Mouse (Mus musculus): Measurements from ENCODE around the gene Wnt11.

The Wnt11 gene

DNA sequence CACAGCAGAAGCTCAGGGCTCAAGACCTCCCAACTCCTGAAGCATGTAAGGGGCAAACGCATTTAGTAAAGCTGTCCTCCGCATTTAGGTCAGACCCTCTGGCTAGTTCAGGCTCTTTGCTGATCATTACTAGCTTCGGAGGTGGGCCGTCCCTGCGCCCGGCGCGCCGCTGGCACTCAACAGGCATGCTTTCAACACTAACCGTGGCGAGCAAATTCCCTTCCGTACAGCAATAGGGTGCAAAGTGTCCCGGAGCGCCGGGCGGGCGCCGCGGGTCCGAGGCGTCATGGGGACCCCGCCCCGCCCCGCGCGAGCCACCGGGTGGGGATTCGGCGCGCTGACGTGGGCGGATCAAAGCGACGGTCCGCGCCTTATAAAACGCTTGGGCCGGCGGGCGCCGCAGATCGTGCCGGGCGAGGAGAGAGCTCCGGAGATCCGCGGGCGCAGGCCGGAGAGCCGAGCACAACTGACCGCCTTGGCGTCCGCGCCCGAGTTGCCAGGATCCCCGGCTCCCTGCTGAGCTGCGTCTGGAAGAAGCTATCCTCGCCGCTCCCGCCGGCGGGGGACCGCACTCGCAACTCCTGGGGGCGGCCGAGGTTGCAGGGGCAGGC is at the start of gene Wnt11:
Gene Wnt11, plus strand, starts transcription at position 402 of the 611 bp plus-strand sequence.
- no peak for ATAC-seq (ENCODE audit: insufficient number of reproducible peaks, low FRiP score, low TSS enrichment)

DNA sequence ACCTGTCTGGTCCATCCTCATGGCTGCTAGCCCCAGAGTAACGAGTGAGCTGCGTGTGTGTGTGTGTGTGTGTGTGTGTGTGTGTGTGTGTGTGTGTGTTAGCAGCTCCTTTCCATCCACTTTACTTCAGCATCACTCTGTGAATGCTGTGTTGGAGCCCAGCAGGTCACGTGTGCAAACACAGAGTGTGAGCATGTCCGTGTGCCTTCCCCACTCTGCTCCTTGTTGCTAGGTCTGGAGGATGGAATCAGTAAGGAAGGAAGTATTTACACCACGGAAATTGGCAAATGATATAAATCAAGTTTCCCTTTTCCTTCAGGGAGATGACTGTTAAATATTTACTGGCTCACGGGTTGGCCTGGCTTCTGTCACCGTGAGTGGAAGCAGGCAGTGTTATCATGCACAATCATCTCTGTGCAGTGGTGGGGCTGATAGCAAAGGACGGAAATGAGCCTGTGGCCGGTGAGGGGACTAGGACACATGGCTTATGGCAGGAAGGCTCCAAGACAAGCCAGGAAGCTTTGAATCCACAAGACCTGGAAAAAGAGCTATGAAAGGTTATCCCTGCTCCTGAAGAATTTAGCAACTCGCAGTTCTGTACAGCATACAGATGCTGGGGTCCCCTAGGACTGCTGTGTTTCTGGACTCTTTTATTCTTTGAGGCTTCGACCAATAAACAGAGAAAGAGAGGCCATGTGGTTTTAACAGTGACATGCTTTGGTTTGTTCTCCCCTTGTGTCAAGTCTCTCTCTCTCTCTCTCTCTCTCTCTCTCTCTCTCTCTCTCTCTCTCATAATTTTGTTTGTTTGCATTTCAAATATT is 47.9 kb upstream of the Wnt11 start:
- no peak for ATAC-seq (ENCODE audit: insufficient number of reproducible peaks, low FRiP score, low TSS enrichment)

DNA sequence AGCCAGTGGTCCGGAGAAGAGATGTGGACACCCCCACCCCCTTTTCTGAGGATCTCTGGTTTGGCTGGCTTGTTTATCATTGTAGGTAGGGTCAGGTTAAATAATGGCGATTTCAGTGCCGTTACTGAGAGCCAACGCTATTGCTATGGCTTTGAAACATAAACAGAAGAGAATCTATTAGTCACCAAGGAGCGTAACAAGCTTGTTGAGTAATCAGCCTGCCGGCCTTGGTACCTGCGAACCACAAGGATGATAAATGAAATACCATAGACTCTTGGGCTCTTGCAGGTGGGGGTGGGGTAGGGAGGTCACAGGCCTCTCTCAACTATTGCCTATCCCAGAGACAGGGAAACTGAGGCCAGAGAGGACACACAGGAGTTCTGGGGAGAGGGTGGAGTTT is 46.2 kb upstream of the Wnt11 start:
- ATAC-seq (ENCODE audit: insufficient number of reproducible peaks, low FRiP score, low TSS enrichment) = no peak

DNA sequence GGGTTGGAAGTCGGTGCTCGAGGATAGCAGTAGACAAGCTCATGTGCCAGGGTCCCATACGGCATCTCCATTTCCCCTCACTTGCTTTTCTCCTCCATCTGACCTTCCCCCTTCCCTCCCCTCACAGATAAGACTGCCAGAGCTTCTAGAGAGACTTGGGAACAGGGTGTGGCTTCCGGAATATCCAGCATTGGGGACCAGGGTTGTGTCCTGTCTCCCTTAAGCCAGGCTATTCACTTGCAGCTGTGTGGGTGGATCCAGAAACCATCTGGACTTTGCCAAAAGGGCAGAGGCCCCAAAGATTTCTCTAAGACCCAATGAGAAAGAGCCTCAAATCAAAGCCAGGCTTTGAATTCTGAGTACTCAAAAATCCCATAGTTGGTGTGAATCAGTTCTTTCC is 45.8 kb upstream of the Wnt11 start:
- no peak for ATAC-seq (ENCODE audit: insufficient number of reproducible peaks, low FRiP score, low TSS enrichment)

DNA sequence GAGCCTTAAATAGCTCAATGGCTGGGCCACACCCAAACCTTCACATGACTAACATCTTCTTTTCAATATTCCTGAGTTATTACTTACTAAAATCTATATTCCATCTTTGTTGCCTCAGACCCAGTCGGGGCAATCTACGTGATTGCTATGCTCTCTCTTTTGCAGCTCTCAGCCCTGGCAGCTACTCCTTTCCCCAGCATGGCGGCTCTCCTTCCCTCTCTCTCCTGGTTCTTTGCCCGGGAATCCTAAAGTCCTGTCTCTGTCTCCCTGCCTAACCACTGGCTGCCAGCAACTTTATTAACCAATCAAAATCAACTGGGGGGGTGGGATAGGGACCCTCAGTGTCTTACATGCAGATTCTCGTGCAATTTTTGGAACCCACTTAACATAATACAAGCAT is 43.0 kb upstream of the Wnt11 start:
- no peak for ATAC-seq (ENCODE audit: insufficient number of reproducible peaks, low FRiP score, low TSS enrichment)

DNA sequence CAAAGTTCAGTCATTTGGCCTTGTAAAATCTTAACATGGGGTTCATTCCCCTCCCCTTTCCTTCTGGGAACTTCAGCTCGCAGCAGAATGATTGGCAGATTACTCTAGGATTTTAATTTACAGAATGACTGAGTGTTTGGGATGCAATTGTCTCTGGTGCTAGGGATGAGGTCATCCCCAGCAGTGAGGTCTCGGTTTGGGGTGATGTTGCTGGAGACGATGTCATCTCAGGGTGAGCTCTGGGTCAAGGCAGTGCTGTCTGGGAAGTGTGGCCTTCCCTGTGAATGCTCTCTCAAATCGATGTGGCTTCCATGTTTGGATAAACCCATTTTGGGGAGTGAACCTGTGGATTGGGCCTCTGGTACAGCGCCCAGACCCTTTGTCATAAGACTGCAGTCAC is 41.1 kb upstream of the Wnt11 start:
- no peak for ATAC-seq (ENCODE audit: insufficient number of reproducible peaks, low FRiP score, low TSS enrichment)

DNA sequence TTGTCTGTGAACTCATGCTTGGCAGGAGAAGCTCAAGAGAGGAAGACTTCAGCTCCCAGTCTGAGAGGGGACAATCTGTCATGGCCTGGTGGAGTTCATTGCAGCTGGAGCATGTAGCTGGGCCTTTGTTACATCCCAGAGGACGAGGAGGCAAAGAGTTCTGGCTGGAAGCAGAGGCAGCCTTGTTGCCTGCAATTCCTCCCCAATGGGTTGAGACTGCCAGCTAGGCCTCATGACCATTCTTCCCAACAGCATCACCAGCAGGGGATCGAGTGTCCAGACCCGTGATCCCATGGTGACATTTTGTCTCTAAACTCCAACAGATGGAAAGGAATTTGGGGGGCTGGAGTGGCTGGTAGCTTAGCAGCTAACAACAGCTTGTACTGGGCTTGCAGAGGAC is 40.5 kb upstream of the Wnt11 start:
- ATAC-seq (ENCODE audit: insufficient number of reproducible peaks, low FRiP score, low TSS enrichment) = no peak

DNA sequence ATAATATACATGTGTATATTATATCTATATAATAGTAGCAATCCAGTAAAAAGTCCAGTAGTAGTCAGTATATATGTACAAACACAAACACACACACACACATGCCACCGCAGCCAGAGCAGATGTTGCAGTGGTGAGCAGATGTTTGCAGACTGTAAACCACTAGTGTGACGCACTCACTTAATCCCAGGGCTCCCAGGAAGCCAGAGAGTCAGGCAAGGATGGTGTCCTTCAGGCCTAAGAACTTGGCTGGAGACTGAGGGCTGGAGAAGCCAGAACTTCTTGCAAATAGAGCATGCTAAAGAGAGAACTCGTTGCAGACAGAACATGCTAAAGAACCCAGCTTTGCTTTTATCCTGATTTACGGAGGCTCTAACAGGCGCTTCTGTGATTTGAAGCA is 39.3 kb upstream of the Wnt11 start:
- no peak for ATAC-seq (ENCODE audit: insufficient number of reproducible peaks, low FRiP score, low TSS enrichment)

DNA sequence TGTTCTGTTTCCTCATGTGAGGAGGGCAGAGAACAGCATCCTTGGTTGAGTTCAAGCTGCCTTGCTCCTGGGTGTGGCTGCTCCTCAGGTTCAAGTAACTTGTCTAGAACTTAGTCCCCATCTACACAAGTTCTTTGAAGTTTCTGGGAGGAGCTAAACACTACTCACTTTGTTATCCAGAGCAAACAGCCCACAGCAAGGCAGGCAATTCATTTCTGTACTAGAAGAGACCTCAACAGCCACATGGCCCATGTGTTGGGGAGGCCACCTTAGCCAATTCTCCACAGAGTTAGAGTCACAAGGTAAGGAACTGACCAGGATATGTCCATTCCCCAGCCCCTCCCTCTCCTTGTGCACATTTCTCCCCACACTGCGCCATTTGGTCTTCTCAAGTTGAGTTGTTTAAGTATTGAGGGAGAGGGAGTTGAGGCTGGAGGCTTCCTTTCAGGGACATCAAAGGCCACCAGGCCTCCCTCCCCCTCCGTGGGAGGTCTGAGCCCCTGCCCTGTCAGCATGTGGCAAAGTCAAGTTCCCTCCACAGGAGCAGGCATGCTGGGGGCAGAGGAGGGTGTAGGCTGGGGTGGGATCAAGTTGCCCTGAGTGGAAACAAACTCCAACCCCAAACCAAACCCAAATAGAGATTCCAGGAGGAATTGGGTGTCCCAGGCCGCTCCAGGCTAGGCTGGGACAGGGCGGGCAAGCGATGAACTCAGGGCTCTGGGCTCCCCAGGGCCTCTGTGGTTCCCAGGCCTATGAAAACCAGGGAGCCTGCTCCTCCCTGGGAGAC is 37.4 kb upstream of the Wnt11 start:
- no peak for ATAC-seq (ENCODE audit: insufficient number of reproducible peaks, low FRiP score, low TSS enrichment)

DNA sequence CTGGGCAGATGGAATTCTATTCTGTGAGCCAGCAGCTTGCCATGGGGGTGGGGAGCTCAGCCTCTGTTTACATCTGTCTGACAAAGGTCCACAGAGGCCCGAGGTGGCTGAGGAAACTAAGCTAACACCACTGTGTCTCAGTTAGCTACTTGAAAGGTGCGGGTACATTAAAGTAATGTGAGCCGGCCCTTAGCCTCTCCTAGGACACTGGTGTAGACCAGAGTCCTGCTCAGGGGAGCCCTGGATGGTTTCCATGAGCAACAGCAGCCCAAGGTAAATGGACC is 36.8 kb upstream of the Wnt11 start:
- no peak for ATAC-seq (ENCODE audit: insufficient number of reproducible peaks, low FRiP score, low TSS enrichment)

DNA sequence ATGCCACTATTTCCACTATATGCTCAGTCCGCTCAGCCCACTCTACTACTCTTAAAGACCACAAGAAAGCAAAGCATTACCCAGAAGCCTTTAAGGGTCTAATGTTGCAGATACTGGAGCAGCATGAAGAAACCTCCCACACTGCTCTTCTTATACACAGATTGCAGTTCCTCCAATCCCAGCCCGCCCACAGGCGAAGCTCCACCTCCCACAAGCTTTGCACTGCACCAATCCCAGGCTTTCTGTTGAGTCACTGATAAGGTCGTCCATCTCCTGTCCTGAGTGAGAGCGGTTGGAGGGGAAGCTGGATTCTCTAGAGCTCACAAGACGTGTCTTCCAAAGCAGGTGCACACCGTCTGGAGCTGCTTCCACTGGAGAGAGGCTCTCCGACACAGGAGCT is 34.5 kb upstream of the Wnt11 start:
- no peak for ATAC-seq (ENCODE audit: insufficient number of reproducible peaks, low FRiP score, low TSS enrichment)

DNA sequence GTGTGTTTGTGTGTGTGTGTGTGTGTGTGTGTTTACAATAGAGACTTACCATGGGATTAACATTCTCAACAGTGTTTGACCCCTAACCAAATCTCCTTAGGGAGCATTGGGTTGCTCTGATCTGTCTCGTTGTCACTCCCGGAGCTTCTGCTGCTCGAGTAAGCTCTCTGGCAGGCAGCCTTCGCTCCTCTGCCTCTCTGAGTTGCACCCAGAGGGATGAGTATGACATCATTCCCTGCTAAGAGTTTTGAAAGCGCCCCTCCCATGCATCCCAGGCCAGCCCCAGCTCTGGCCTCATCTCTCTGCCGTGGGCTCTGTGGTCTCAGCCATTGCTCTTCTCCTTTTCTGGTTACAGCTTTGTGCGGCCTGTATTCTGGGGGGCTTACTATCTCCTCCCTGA is 33.8 kb upstream of the Wnt11 start:
- no peak for ATAC-seq (ENCODE audit: insufficient number of reproducible peaks, low FRiP score, low TSS enrichment)

DNA sequence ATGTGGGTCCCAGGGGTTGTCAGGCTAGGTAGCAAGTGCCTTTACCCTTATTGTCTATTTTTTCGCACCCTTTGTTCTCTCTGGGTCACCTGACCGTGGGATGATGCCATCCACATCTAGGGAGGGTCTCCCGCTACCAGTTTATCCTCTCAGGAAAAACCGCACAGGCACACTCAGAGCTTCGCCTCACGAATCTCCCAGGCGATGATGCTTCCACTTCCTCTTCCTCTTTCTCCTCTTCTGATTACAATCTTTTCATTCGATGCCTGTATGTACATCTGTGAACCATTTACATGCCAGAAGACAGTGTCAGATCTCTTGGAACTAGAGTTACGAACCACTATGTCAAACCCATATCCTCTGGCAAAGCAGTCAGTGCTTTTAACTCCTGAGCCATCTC is 31.7 kb upstream of the Wnt11 start:
- no peak for ATAC-seq (ENCODE audit: insufficient number of reproducible peaks, low FRiP score, low TSS enrichment)

DNA sequence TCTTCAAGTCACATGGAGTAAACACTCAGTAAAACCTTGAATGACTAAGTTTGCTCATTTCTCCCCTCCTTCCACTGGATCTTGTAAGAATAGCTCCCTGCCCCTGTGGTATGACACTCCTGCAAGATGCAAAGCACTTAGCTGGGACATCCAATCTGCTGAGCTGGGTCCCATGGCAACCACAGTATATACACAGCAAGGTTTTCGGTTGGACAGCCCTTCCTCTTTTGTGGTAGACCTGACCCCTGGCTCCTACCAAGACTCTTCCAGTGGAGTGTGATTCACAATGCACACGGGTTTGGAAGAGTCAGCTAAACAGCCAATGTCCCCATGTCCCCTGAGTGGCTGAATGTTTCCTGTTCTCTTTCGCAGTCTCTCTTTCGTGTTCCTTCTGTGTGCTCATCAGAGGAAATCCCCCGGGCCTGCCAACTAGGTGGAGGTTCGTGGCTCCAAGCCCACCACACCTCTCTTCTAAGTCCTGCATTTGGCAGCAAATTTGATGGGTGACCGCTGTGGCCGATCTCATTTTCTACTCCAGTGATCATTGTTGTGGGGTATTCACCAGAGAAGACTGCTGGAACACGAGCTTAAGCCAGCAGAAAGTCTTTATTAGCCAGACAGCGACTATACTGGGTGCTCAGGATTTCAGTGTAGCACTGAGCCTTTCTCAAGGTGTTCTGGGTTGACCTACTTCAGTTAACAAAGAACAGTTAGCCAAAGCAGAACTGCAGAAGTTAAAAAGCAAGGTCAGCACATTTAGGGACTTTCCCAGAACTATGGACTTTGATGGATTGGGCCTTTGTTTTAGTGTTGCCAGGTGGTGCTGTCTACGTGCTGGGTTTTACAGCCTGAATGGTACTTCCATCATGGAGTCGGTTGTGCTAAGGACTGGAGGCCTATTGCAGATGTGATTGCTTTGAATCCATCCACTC is 29.8 kb upstream of the Wnt11 start:
- no peak for ATAC-seq (ENCODE audit: insufficient number of reproducible peaks, low FRiP score, low TSS enrichment)

DNA sequence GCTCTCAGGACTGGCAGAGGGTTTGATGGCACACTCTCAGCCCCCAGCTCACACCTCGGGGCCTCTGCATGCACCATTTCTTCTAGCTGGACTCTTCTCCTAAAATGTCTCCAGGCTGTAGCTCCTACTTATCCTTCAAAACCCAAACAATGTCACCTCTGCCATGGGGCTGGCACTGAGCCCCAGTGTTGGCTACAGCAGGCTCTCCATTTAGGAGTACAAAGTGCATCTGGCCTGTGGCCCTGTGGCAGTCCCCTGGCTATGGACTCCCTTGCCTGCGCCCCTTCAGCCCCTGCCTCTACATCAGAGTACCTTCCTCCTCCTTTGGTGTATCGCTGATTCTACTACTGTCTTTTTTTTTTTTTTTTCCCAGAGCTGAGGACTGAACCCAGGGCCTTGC is 28.0 kb upstream of the Wnt11 start:
- ATAC-seq (ENCODE audit: insufficient number of reproducible peaks, low FRiP score, low TSS enrichment) = no peak

DNA sequence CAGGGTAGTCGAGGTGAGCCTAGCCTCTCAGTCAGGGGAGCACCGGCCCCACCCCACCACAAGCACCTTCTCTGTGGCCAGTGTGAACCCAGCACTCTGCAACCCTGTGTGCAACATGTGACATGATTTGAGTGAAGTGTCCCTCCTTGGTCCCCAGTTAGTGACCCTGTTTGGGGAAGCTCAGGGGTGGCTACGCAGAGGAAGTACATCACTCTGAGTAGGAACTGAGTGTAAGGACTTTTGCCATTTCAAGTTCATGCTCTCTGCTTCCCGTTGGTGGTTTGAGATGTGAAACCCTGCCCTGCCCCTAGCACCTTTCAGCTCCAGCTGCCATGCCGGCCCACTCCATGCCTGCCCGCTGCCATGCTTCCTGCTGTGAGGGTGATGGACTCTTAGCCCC is 25.5 kb upstream of the Wnt11 start:
- ATAC-seq (ENCODE audit: insufficient number of reproducible peaks, low FRiP score, low TSS enrichment) = no peak

DNA sequence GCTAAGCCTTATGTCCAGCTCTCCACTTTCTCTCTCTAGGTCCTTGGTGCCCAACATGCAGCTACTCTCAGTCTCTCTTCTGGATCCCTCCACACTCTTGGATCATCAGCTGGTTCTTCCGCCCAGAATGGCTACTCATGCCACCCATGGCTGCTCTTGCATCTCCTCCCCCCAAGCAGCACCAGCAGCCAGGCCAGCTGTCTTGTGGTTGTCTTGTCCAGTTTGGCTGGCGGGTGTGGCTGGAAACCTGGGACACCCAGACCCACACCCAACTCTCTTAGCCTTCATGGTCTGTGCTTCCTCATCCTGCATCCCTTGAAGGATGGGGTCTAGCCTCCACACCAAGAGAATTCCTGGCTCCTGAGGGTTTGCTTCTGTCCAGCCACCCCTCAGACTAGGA is 24.3 kb upstream of the Wnt11 start:
- ATAC-seq (ENCODE audit: insufficient number of reproducible peaks, low FRiP score, low TSS enrichment) = no peak

DNA sequence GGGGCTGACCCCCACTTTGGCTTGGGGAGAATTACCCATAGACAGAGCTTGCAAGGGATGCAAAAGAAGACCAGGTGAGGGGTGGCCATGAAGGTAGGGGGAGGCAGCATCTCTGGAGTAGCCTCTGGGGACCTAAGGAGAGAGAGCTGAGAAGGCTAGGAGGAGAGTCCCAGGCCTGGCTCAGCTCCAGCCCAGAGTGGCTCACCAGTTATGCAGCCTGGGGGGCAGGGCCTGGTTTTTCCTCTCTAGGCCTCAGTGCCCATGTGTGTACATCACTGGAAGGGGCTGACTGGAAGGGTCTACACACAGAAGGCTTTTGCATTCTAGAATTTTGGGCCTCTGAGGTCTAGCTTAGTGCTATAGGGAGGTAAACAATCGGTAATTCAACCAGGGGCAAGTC is 14.4 kb upstream of the Wnt11 start:
- ATAC-seq (ENCODE audit: insufficient number of reproducible peaks, low FRiP score, low TSS enrichment) = no peak

DNA sequence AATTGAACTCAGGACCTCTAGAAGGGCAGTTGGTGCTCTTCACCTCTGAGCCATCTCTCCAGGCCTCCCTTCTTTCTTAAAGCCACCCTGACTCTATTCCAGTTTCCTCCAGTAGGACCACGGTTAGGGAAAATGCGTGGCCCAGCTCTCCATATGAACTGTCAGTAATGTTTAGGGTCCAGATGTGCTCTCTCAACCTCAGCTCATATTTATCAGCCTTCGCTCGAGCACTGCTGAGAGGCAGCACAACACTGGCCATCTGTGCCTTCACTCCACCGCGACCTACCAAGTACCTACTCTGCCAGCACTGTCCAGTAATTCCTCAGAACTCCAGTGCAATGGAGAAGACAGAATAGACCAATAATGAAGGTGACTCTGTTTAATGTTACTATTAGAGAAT is 12.0 kb upstream of the Wnt11 start:
- ATAC-seq (ENCODE audit: insufficient number of reproducible peaks, low FRiP score, low TSS enrichment) = no peak

DNA sequence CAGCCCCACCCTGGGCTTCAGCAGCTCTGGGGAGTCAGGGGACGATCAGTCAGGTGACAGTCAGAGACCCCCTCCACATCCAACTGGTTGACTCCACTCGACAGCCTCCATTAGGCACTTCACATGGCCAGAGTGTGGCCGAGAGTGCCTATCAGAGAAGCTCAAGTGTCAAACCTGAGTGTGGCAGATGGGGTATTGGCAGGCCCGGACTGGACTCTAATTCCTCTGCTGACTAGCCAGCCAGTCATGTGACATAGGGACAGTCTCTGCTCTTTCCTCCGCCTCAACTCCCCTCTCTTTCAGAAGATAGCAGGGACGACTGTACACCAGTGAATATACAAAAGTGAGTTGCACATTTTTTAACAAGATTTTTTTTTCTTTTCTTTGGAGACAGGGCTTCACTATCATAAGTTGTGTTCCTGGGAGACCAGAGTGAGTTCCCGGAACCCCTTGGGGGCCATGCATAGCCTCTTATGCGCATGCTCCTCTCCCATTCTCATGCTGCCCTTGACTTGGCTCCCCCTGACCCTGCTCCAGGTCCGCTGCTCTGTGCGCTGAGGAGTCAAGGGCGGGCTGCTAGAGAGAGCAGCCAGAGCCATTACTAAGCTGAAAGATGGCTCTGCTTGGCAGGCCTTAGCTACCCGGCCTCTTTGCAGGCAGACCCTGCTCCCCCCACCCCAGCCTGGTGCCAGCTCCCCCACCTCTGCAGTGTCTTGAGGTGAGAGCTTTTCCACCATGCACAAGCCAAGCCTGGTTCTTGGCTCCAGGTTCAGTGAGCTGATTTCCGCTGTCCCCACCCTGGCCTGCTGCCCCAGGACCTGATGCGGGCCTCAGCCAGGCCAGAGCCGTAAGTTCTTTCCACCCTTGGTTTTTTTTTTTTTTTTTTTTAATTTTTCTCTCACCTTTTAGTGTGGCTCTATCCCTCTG is 10.8 kb upstream of the Wnt11 start:
- no peak for ATAC-seq (ENCODE audit: insufficient number of reproducible peaks, low FRiP score, low TSS enrichment)

Measured in cerebellum, adult (tissue).